Mouse (Mus musculus) liver, embryonic 13.5 days (tissue): Measurements from ENCODE around the gene Rcsd1. TPM values are rescaled to one million over a fixed set of nuclear protein-coding genes. Genes with fewer than 3 reads are reported as not detected.

Source experiments
- ATAC-seq: fragments of 200-750 bp; cut with Nextera tagmentation; 2 replicates; pipeline ENCODE4 v1.8.0; 2017; ENCODE audit warnings: low read depth, mild to moderate bottlenecking, moderate number of reproducible peaks, moderate library complexity
- DNase-seq: peaks from one replicate; pipeline ENCODE4 v3.0.0; 2022
- H3K27ac ChIP-seq: fragments of 300-500 bp; sonication (generic); 2 replicates; pipeline ENCODE4 v1.5.1; 2015; ENCODE audit warnings: moderate library complexity, mild to moderate bottlenecking, inconsistent platforms
- H3K27me3 ChIP-seq: fragments of 300-500 bp; sonication (generic); 2 replicates; pipeline ENCODE4 v1.6.1; 2015; ENCODE audit warnings: mild to moderate bottlenecking, inconsistent platforms
- H3K36me3 ChIP-seq: fragments of 300-500 bp; sonication (generic); 2 replicates; pipeline ENCODE4 v1.6.1; 2015; ENCODE audit warnings: mild to moderate bottlenecking, inconsistent platforms
- H3K4me1 ChIP-seq: fragments of 300-500 bp; sonication (generic); replicated peaks from 2 replicates; pipeline ENCODE4 v1.6.1; 2015; ENCODE audit warnings: inconsistent platforms
- H3K4me2 ChIP-seq: fragments of 300-500 bp; sonication (generic); 2 replicates; pipeline ENCODE4 v1.6.1; 2015; ENCODE audit warnings: inconsistent platforms, mild to moderate bottlenecking, moderate library complexity
- H3K4me3 ChIP-seq: fragments of 300-500 bp; sonication (generic); replicated peaks from 2 replicates; pipeline ENCODE4 v1.5.1; 2015; ENCODE audit warnings: mild to moderate bottlenecking, inconsistent platforms
- H3K9ac ChIP-seq: fragments of 300-500 bp; sonication (generic); 2 replicates; pipeline ENCODE4 v1.6.1; 2015; ENCODE audit warnings: mild to moderate bottlenecking, inconsistent platforms
- H3K9me3 ChIP-seq: fragments of 300-500 bp; sonication (generic); replicated peaks from 2 replicates; pipeline ENCODE4 v1.6.1; 2016; ENCODE audit warnings: inconsistent platforms
- WGBS: fragments of 180-500 bp; shearing (Covaris S2); methylation state at CpG from one replicate; pipeline ENCODE4 v1.1.7; 2015; ENCODE audit not compliant: insufficient replicate concordance; 5-methylcytosine and 5-hydroxymethylcytosine counted together
- polyA plus RNA-seq: library from polyadenylated mRNA; unstranded; fragments of >200 nt; fragmentation: Nextera tagmentation; extraction: Ambion mirVana; gene quantifications from 2 replicates; pipeline ENCODE4 v1.2.1, GENCODE M21; 2015

Gene Rcsd1
- polyA plus RNA-seq, 1 experiment from 2014 or later = 7.5 TPM

GRCm38 (mm10) chr1:165655482-165655881 lies 54.1 kb downstream of the Rcsd1 start:
- Histone ChIP-seq H3K36me3 (0 out of 2 replicates have a peak, but pooled peaks cover 5% of the 10 kb centered on the region), H3K9me3 (no peaks in the 10 kb centered on the region), H3K27me3 (no peaks in the 10 kb centered on the region), H3K9ac (no peak overlapping the region), H3K4me2 (no peak overlapping the region), H3K27ac (no peak overlapping the region), H3K4me1 (peaks cover 18% of the 10 kb centered on the region), H3K4me3 (no peak overlapping the region)
- DNase-seq = no peak
- no peak for ATAC-seq
- 64% methylated on average over 14 of the region's 14 CpGs for WGBS

GRCm38 (mm10) chr1:165655022-165655421 lies 54.5 kb downstream of the Rcsd1 start:
- peak; percentile 53; the same call in 1 of the 2 replicates for ATAC-seq
- no peaks in the 10 kb centered on the region for H3K27me3 ChIP-seq
- no peaks in the 10 kb centered on the region for H3K9me3 ChIP-seq
- H3K4me2 ChIP-seq = no peak overlapping the region
- DNase-seq = peak; percentile 28
- no peak overlapping the region for H3K9ac ChIP-seq
- peaks cover 18% of the 10 kb centered on the region for H3K4me1 ChIP-seq
- no peak overlapping the region for H3K4me3 ChIP-seq
- no peak overlapping the region for H3K27ac ChIP-seq
- H3K36me3 ChIP-seq = 0 out of 2 replicates have a peak, but pooled peaks cover 5% of the 10 kb centered on the region
- WGBS = 55% methylated on average over 6 of the region's 6 CpGs

- 0 out of 2 replicates have a peak, but pooled peaks cover 5% of the 10 kb centered on the region for H3K36me3 ChIP-seq
- no peak for DNase-seq
- no peak for ATAC-seq
Measured at GRCm38 (mm10) chr1:165653126-165653885, 56.3 kb downstream of the Rcsd1 start.

DNA sequence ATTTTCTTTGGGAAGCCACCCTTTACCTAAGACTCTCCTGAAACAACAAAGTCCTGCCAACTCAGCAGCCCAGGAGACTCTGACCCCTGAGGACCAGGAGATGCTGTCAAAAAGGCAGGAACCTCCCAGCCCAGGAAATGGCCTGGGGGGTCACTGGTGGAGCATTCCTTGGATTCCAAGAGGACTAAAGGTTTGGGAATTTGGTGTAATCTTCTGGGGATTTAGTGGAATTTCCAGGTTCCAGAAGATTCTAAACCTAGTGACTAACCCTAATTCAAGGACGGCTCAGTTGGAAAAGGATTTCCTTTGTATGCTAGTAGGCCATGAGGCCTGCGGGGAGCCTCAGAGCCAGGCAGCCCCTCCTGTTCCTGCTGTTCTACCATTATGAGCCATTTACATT lies 57.0 kb downstream of the Rcsd1 start:
- no peaks in the 10 kb centered on the region for H3K9me3 ChIP-seq
- no peak overlapping the region for H3K9ac ChIP-seq
- no peak overlapping the region for H3K4me3 ChIP-seq
- 0 out of 2 replicates have a peak, but pooled peaks cover under 1% of the 10 kb centered on the region for H3K27me3 ChIP-seq
- H3K4me1 ChIP-seq = peaks cover 18% of the 10 kb centered on the region
- DNase-seq (no peak), ATAC-seq (no peak)
- no peak overlapping the region for H3K4me2 ChIP-seq
- no peaks in the 10 kb centered on the region for H3K36me3 ChIP-seq
- WGBS = 62% methylated on average over 2 of the region's 2 CpGs
- H3K27ac ChIP-seq = no peak overlapping the region

More at GRCm38 (mm10) chr1:165653126-165653885, 56.3 kb downstream of the Rcsd1 start:
- Histone ChIP-seq H3K4me3 (no peak overlapping the region), H3K4me1 (peaks cover 18% of the 10 kb centered on the region), H3K4me2 (no peak overlapping the region), H3K27ac (no peak overlapping the region), H3K27me3 (no peaks in the 10 kb centered on the region), H3K9me3 (no peaks in the 10 kb centered on the region), H3K9ac (no peak overlapping the region)
- WGBS = 78% methylated on average over 14 of the region's 14 CpGs

DNA sequence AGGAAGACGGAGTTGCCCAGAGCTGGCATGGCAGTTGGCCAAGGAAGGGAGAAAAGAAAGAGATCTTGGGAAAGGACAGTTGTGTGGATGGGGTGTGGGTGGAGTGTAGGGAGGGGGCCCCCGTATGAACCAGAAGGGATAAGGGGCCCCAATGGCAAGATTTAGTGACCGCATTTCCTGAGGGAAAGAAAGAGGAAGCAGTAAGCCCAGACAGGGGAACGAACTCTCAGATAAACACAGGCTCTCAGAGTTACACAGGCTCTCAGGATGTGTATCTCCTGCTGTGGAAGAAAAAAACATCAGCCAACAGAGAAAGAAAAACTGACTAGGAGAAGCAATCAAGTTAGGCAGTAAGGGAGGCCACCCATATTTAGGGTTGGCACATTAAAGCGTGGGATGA lies 58.4 kb downstream of the Rcsd1 start:
- peaks cover 18% of the 10 kb centered on the region for H3K4me1 ChIP-seq
- 0 out of 2 replicates have a peak, but pooled peaks cover 4% of the 10 kb centered on the region for H3K27me3 ChIP-seq
- H3K27ac ChIP-seq = peak overlapping the region; percentile 29
- H3K4me3 ChIP-seq = no peak overlapping the region
- 23% methylated on average over 5 of the region's 5 CpGs for WGBS
- H3K4me2 ChIP-seq = no peak overlapping the region
- H3K9me3 ChIP-seq = no peaks in the 10 kb centered on the region
- no peak for DNase-seq
- no peak overlapping the region for H3K9ac ChIP-seq
- no peaks in the 10 kb centered on the region for H3K36me3 ChIP-seq
- ATAC-seq = no peak

DNA sequence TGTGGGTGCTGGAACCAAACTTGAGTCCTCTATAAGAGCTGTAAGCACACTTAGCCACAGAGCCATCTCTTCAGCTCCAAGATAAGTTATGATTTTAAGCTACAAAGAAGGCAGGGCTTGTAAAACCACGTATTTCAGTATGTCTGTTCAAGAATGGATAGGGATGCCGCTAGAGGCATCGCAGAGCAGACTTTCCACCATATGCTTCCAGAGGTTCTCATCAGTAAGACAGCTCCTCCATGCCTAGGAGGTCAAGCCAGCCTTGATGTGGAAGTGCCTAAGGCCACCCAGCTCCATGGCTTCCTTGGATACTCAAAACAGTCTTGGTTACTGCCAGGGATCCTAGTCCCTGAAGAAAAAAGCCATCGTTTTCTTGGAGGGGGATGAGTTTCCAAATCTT lies 64.5 kb downstream of the Rcsd1 start:
- no peak for DNase-seq
- Histone ChIP-seq H3K9me3 (no peaks in the 10 kb centered on the region), H3K27ac (no peak overlapping the region), H3K4me1 (peaks cover 15% of the 10 kb centered on the region), H3K36me3 (no peaks in the 10 kb centered on the region), H3K4me2 (no peak overlapping the region), H3K4me3 (no peak overlapping the region), H3K9ac (no peak overlapping the region), H3K27me3 (peaks cover 15% of the 10 kb centered on the region)
- WGBS = 60% methylated on average over 4 of the region's 4 CpGs
- ATAC-seq = no peak

- H3K9me3 ChIP-seq = no peaks in the 10 kb centered on the region
- H3K36me3 ChIP-seq = no peaks in the 10 kb centered on the region
- ATAC-seq (no peak), DNase-seq (no peak)
- peaks cover 23% of the 10 kb centered on the region for H3K4me1 ChIP-seq
- no peak overlapping the region for H3K27ac ChIP-seq
- H3K9ac ChIP-seq = no peak overlapping the region
- H3K27me3 ChIP-seq = peaks cover 15% of the 10 kb centered on the region
- no peak overlapping the region for H3K4me3 ChIP-seq
- peak overlapping the region; percentile 88; the same call in 1 of the 2 replicates for H3K4me2 ChIP-seq
- 50% methylated on average over 5 of the region's 5 CpGs for WGBS
Measured at GRCm38 (mm10) chr1:165643735-165644134, 65.8 kb downstream of the Rcsd1 start.

DNA sequence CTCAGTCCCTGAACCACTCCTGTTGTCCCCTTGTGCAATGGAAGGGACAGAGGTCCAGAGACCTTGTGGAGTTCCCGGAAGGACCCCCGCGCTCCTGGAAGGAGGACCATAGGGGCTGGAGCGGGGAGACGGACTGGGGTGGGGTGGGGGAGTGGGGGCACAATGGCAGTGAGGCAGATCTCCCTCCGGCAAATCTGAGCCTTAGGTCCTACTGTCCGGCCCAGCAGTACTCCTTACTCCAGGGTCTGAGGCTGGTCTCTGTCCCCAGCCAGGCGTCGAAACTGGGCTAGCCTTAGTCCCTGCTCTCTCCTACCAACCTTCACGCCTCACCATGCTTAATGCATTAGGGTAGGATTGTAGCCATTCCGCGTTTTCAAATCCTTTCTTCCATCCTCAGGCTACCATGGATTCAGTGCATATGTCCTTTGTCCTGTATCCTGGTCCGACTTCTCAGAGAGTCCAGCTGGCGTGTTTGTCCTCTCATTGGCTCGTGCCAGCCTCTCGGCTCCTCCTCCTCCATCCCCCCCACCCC lies 66.7 kb downstream of the Rcsd1 start:
- ATAC-seq (peak; percentile 47), DNase-seq (no peak)
- H3K4me2 ChIP-seq = peak overlapping the region; percentile 88
- peaks cover 15% of the 10 kb centered on the region for H3K27me3 ChIP-seq
- no peaks in the 10 kb centered on the region for H3K36me3 ChIP-seq
- peak overlapping the region; percentile 65 for H3K27ac ChIP-seq
- peak overlapping the region; percentile 80 for H3K9ac ChIP-seq
- WGBS = 2% methylated on average over 16 of the region's 16 CpGs
- no peaks in the 10 kb centered on the region for H3K9me3 ChIP-seq
- H3K4me3 ChIP-seq = peak overlapping the region; percentile 80
- peaks cover 23% of the 10 kb centered on the region for H3K4me1 ChIP-seq

- H3K4me1 ChIP-seq = peaks cover 23% of the 10 kb centered on the region
- H3K9me3 ChIP-seq = no peaks in the 10 kb centered on the region
- peaks cover 11% of the 10 kb centered on the region for H3K27me3 ChIP-seq
- peak overlapping the region; percentile 80 for H3K9ac ChIP-seq
- peak overlapping the region; percentile 82 for H3K27ac ChIP-seq
- H3K4me2 ChIP-seq = peak overlapping the region; percentile 88
- H3K36me3 ChIP-seq = no peaks in the 10 kb centered on the region
- peak; percentile 85 for ATAC-seq
- under 1% methylated on average over 75 of the region's 75 CpGs for whole genome bisulfite sequencing
- H3K4me3 ChIP-seq = peak overlapping the region; percentile 80
- DNase-seq = peak; percentile 76
Measured at GRCm38 (mm10) chr1:165641786-165642771, 67.5 kb downstream of the Rcsd1 start.

DNA sequence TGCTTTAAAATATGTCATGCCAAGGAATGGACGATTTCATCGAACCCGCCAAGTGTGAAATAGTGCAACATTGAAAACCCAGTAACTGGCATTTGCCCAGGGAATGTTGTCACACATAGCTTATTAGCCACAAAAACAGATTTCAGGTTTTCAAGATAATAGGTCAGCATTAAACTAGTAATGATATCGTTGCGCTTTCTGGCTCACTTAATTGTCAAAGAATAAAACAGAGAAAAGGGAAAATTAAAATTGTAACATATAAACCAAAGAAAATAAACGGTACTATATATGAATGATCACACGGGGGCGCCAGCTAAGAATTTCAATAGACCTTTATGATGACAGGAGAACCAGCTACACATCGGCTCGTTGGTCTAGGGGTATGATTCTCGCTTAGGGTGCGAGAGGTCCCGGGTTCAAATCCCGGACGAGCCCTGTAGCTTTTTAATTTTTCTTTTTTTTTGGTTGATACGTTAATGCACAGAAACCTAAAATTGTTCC lies 68.2 kb downstream of the Rcsd1 start:
- H3K4me1 ChIP-seq = peaks cover 23% of the 10 kb centered on the region
- H3K36me3 ChIP-seq = no peaks in the 10 kb centered on the region
- DNase-seq (peak; percentile 61), ATAC-seq (peak; percentile 59)
- H3K27me3 ChIP-seq = peaks cover 11% of the 10 kb centered on the region
- peak overlapping the region; percentile 82; the same call in 1 of the 2 replicates for H3K27ac ChIP-seq
- WGBS = 7% methylated on average over 16 of the region's 16 CpGs
- H3K9me3 ChIP-seq = no peaks in the 10 kb centered on the region
- peak overlapping the region; percentile 80 for H3K4me3 ChIP-seq
- H3K4me2 ChIP-seq = peak overlapping the region; percentile 88
- peak overlapping the region; percentile 79 for H3K9ac ChIP-seq

DNA sequence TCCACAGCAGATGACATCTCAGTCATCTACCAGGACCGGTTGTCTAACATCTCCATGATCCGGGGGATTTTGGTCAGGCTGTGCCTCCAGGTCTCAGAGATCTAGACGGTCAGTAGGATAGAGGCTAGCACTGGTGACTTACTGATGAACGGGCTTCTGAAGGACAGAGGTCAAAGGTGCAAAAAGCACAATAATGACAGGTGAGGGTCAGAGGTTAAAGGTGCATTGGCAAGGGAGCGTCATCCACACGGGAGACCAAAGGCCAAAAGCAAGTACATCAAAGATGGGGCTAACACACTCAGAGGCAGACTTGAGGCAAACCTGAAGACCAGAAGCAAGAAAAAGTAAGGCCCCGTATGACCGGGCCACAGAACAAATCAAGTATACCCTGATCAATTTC lies 73.3 kb downstream of the Rcsd1 start:
- no peak overlapping the region for H3K27ac ChIP-seq
- no peaks in the 10 kb centered on the region for H3K36me3 ChIP-seq
- no peaks in the 10 kb centered on the region for H3K9me3 ChIP-seq
- H3K4me3 ChIP-seq = no peak overlapping the region
- H3K4me1 ChIP-seq = peaks cover 61% of the 10 kb centered on the region
- DNase-seq = no peak
- 80% methylated on average over 8 of the region's 8 CpGs for whole genome bisulfite sequencing
- H3K27me3 ChIP-seq = peaks cover 9% of the 10 kb centered on the region; the same call in 1 of the 2 replicates
- H3K4me2 ChIP-seq = no peak overlapping the region
- ATAC-seq = no peak
- H3K9ac ChIP-seq = no peak overlapping the region
